Comparison of ENCODE assay signal across 8 mouse cellular contexts in genomic region chr8:71381421-71381970, GRCm38 (mm10). TPM values are rescaled to one million over a fixed set of nuclear protein-coding genes. Genes with fewer than 3 reads are reported as not detected.
DNase-seq lines count a peak whose midpoint lies in the region; ATAC-seq and TF ChIP-seq lines count a peak whose summit lies in the region.

Gene Nr2f6 (minus strand): TSS chr8:71381960.

- intact Hi-C loops in heart, postnatal 10 days (cut with DNase I): no loop called here

- H3K4me3 ChIP-seq in C2C12 (ENCODE audit: insufficient read depth, poor library complexity, severe bottlenecking): peak within 1 kb of the TSS; percentile 82
- peak within 1 kb of the TSS; percentile 71 for H3K4me3 ChIP-seq in forebrain, embryonic 10.5 days
- peak within 1 kb of the TSS; percentile 85 for H3K4me3 ChIP-seq in lung, adult 2 months (replicated peaks; ENCODE audit: extremely low read depth, low read depth, low read length)
- H3K4me3 ChIP-seq in neural tube, embryonic 15.5 days (replicated peaks): peak within 1 kb of the TSS; percentile 70

- H3K79me3 ChIP-seq in C2C12 (ENCODE audit: low read depth): peaks cover 17% of the 10 kb centered on the region

- whole genome bisulfite sequencing in forebrain, embryonic 10.5 days: under 1% methylated on average over 89 of the region's 89 CpGs
- under 1% methylated on average over 88 of the region's 89 CpGs for WGBS in large intestine, adult 2 months
- 4% methylated on average over 76 of the region's 89 CpGs for WGBS in lung, adult 2 months
- WGBS in neural tube, embryonic 15.5 days: under 1% methylated on average over 80 of the region's 89 CpGs

- H3K4me2 ChIP-seq in neural tube, embryonic 15.5 days: peak within 1 kb of the TSS; percentile 99

- no peak for TF ChIP-seq CTCF in C2C12 (IDR thresholded peaks at IDR 0.05; ENCODE audit: control insufficient read depth, insufficient read depth, insufficient read length)
- no peak for TF ChIP-seq CTCF in lung, adult 2 months (IDR thresholded peaks at IDR 0.05; ENCODE audit: insufficient read depth, low read length)

- peaks cover 71% of the 10 kb centered on the region for H3K4me1 ChIP-seq in forebrain, embryonic 10.5 days
- peaks cover 12% of the 10 kb centered on the region for H3K4me1 ChIP-seq in lung, adult 2 months (ENCODE audit: control insufficient read depth, insufficient read depth, low read length)
- H3K4me1 ChIP-seq in neural tube, embryonic 15.5 days: peaks cover 48% of the 10 kb centered on the region

- H3K79me2 ChIP-seq in C2C12 (ENCODE audit: control insufficient read depth, insufficient read depth): peaks cover 39% of the 10 kb centered on the region

- peak; percentile 56; the same call in 1 of the 2 replicates for ATAC-seq in neural tube, embryonic 15.5 days (ENCODE audit: low FRiP score)

- H3K36me3 ChIP-seq in C2C12 (ENCODE audit: control insufficient read depth, insufficient read depth): peaks cover 19% of the 10 kb centered on the region
- peaks cover 28% of the 10 kb centered on the region for H3K36me3 ChIP-seq in forebrain, embryonic 10.5 days (replicated peaks)
- peaks cover 7% of the 10 kb centered on the region; the same call in 1 of the 2 replicates for H3K36me3 ChIP-seq in neural tube, embryonic 15.5 days

- peak within 1 kb of the TSS; percentile 98 for H3K27ac ChIP-seq in forebrain, embryonic 10.5 days
- peak within 1 kb of the TSS; percentile 81 for H3K27ac ChIP-seq in neural tube, embryonic 15.5 days (replicated peaks)

- H3ac ChIP-seq in C2C12 (ENCODE audit: control insufficient read depth, insufficient read length, low read depth): peak within 1 kb of the TSS; percentile 86

- TF ChIP-seq POLR2A in lung, adult 2 months (IDR thresholded peaks at IDR 0.05; ENCODE audit: borderline replicate concordance, extremely low read depth, low read depth, low read length): no peak

- H3K27me3 ChIP-seq in C2C12 (ENCODE audit: control insufficient read depth, insufficient read depth, insufficient read length): no peaks in the 10 kb centered on the region
- peaks cover 20% of the 10 kb centered on the region for H3K27me3 ChIP-seq in forebrain, embryonic 10.5 days (ENCODE audit: poor library complexity, severe bottlenecking)
- no peaks in the 10 kb centered on the region for H3K27me3 ChIP-seq in neural tube, embryonic 15.5 days (replicated peaks)

- no peak for DNase-seq in adrenal gland, adult 8-10 months
- DNase-seq in forebrain, embryonic 10.5 days (ENCODE audit: extremely low spot score, low spot score): peak; percentile 72
- peak; percentile 83 to 87 for DNase-seq in heart, postnatal 10 days
- DNase-seq in large intestine, adult 2 months (ENCODE audit: low read depth, low spot score): no peak
- DNase-seq in lung, adult 2 months: peak; percentile 86
- DNase-seq in yolk sac, embryonic 10.5 days (ENCODE audit: low spot score): peak; percentile 83

- H3K9ac ChIP-seq in neural tube, embryonic 15.5 days (replicated peaks): peak within 1 kb of the TSS; percentile 72

- no peaks in the 10 kb centered on the region; the same call in 1 of the 2 replicates for H3K9me3 ChIP-seq in forebrain, embryonic 10.5 days
- H3K9me3 ChIP-seq in neural tube, embryonic 15.5 days (replicated peaks): no peaks in the 10 kb centered on the region

TF ChIP-seq in C2C12, 6 proteins besides CTCF, POLR2A, EP300 and RAD21:
- TF ChIP-seq MYOD1 (IDR thresholded peaks at IDR 0.05; ENCODE audit: control insufficient read depth, insufficient read length, low read depth) (no peak), MYOG (IDR thresholded peaks at IDR 0.05; ENCODE audit: control insufficient read depth, extremely low read depth, insufficient read length) (no peak), USF1 (IDR thresholded peaks at IDR 0.05; ENCODE audit: low read depth) (no peak), MAX (IDR thresholded peaks at IDR 0.05) (no peak), FOSL1 (IDR thresholded peaks at IDR 0.05; ENCODE audit: insufficient read depth, low read length, poor library complexity, severe bottlenecking) (no peak), CEBPB (IDR thresholded peaks at IDR 0.05; ENCODE audit: low read depth) (no peak)

RNA-seq across cellular contexts. Expression of gene Nr2f6, which starts in this region (rescaled TPM):
- polyA plus RNA-seq in C2C12 (2012; fragmentation: generic; extraction: Trizol): 73.0 TPM
- 10 to 100 TPM; 59.1 to 67.2 (median 62.7) TPM for total RNA-seq in adrenal gland, adult 8-10 months (2022)
- 47.8 and 49.0 TPM in 2 replicates for polyA plus RNA-seq in forebrain, embryonic 10.5 days (2016; fragmentation: Nextera tagmentation; extraction: Ambion mirVana)
- total RNA-seq in heart, postnatal 10 days (2021): 10 to 100 TPM; 57.8 to 60.1 TPM
- 118 and 144 TPM in 2 replicates for polyA plus RNA-seq in large intestine, adult 2 months (2012; rRNA removed)
- 133 and 205 TPM in 2 replicates for polyA plus RNA-seq in lung, adult 2 months (2012; rRNA removed)
- 28.6 and 34.9 TPM in 2 replicates for polyA plus RNA-seq in neural tube, embryonic 15.5 days (2015; fragmentation: Nextera tagmentation; extraction: Ambion mirVana)

Comparison
In these comparisons a context has a peak if more than half of its experiments do, and no peak if none do; other contexts are left out.
1. DNase-seq: peak in forebrain, embryonic 10.5 days (single experiment), heart, postnatal 10 days (2 of 2), lung, adult 2 months (single experiment) and yolk sac, embryonic 10.5 days (single experiment); none in adrenal gland, adult 8-10 months (single experiment) and large intestine, adult 2 months (single experiment).
2. Peak in every context shown above with its lines, with median percentiles within 50 percentile points of each other: H3K4me3 ChIP-seq.